Mouse (Mus musculus): ENCODE measurements at regions not wholly inside any gene's neighbourhood (a gene's known extent, or its start where the extent isn't known, plus 50 kb on each side); places are given as distances from the start of the nearest gene placed in this dataset.

- Histone ChIP-seq H3K4me1 (no peaks in the 10 kb centered on the region), H3K4me3 (no peak overlapping the region), H3K4me2 (replicated peaks) (no peak overlapping the region), H3K9me3 (no peaks in the 10 kb centered on the region), H3K9ac (no peak overlapping the region), H3K27ac (no peak overlapping the region), H3K36me3 (no peaks in the 10 kb centered on the region), H3K27me3 (replicated peaks) (no peaks in the 10 kb centered on the region)
- no peak for ATAC-seq (ENCODE audit: low FRiP score, low read depth)
- WGBS = 88% methylated on average over 3 of the region's 3 CpGs
Measured at GRCm38 (mm10) chr1:16007809-16008208, 85.3 kb downstream of the 4930444P10Rik start.

GRCm38 (mm10) chr1:16006888-16007287 lies 86.2 kb downstream of the 4930444P10Rik start:
- Histone ChIP-seq H3K36me3 (no peaks in the 10 kb centered on the region), H3K4me2 (replicated peaks) (no peak overlapping the region), H3K9me3 (no peaks in the 10 kb centered on the region), H3K27ac (no peak overlapping the region), H3K4me1 (no peaks in the 10 kb centered on the region), H3K9ac (no peak overlapping the region), H3K4me3 (no peak overlapping the region), H3K27me3 (replicated peaks) (no peaks in the 10 kb centered on the region)
- 79% methylated on average over 2 of the region's 2 CpGs for WGBS
- no peak for ATAC-seq (ENCODE audit: low FRiP score, low read depth)

- H3K27me3 ChIP-seq (replicated peaks) = no peaks in the 10 kb centered on the region
- no peak overlapping the region for H3K9ac ChIP-seq
- H3K36me3 ChIP-seq = no peaks in the 10 kb centered on the region
- no peaks in the 10 kb centered on the region for H3K9me3 ChIP-seq
- H3K4me2 ChIP-seq (replicated peaks) = no peak overlapping the region
- ATAC-seq (ENCODE audit: low FRiP score, low read depth) = no peak
- 80% methylated on average over 5 of the region's 5 CpGs for WGBS
- no peak overlapping the region for H3K4me3 ChIP-seq
- H3K4me1 ChIP-seq = no peaks in the 10 kb centered on the region
- H3K27ac ChIP-seq = no peak overlapping the region
Measured at GRCm38 (mm10) chr1:15997135-15997534, 96.0 kb downstream of the 4930444P10Rik start.

GRCm38 (mm10) chr1:15996341-15996740 lies 96.8 kb downstream of the 4930444P10Rik start:
- no peak for ATAC-seq (ENCODE audit: low FRiP score, low read depth)
- Histone ChIP-seq H3K36me3 (no peaks in the 10 kb centered on the region), H3K9ac (no peak overlapping the region), H3K4me2 (replicated peaks) (no peak overlapping the region), H3K4me1 (no peaks in the 10 kb centered on the region), H3K9me3 (no peaks in the 10 kb centered on the region), H3K27ac (no peak overlapping the region), H3K4me3 (no peak overlapping the region), H3K27me3 (replicated peaks) (no peaks in the 10 kb centered on the region)
- 69% methylated on average over 2 of the region's 2 CpGs for WGBS

- H3K36me3 ChIP-seq = no peaks in the 10 kb centered on the region
- no peaks in the 10 kb centered on the region for H3K27me3 ChIP-seq (replicated peaks)
- no peaks in the 10 kb centered on the region for H3K9me3 ChIP-seq
- H3K4me1 ChIP-seq = no peaks in the 10 kb centered on the region
- no peak overlapping the region for H3K27ac ChIP-seq
- no peak overlapping the region for H3K9ac ChIP-seq
- no peak overlapping the region for H3K4me3 ChIP-seq
- 49% methylated on average over 4 of the region's 4 CpGs for WGBS
- no peak overlapping the region for H3K4me2 ChIP-seq (replicated peaks)
- peak; percentile 61 for ATAC-seq (ENCODE audit: low FRiP score, low read depth)
Measured at GRCm38 (mm10) chr1:15993561-15994410, 99.3 kb downstream of the 4930444P10Rik start.

- H3K4me1 ChIP-seq = no peaks in the 10 kb centered on the region
Measured at GRCm38 (mm10) chr1:15990982-15991381, 102.1 kb downstream of the 4930444P10Rik start.

GRCm38 (mm10) chr1:15985579-15985978 lies 107.5 kb downstream of the 4930444P10Rik start:
- Histone ChIP-seq H3K27me3 (replicated peaks) (no peaks in the 10 kb centered on the region), H3K27ac (no peak overlapping the region), H3K9me3 (no peaks in the 10 kb centered on the region), H3K9ac (no peak overlapping the region), H3K36me3 (no peaks in the 10 kb centered on the region), H3K4me2 (replicated peaks) (no peak overlapping the region), H3K4me3 (no peak overlapping the region), H3K4me1 (no peaks in the 10 kb centered on the region)
- 87% methylated on average over 3 of the region's 3 CpGs for WGBS
- ATAC-seq (ENCODE audit: low FRiP score, low read depth) = no peak

More at GRCm38 (mm10) chr1:15990982-15991381, 102.1 kb downstream of the 4930444P10Rik start:
- ATAC-seq (ENCODE audit: low FRiP score, low read depth) = no peak
- no peak overlapping the region for H3K4me2 ChIP-seq (replicated peaks)
- WGBS = 73% methylated on average over 2 of the region's 2 CpGs
- no peaks in the 10 kb centered on the region for H3K36me3 ChIP-seq
- H3K4me3 ChIP-seq = no peak overlapping the region
- no peaks in the 10 kb centered on the region for H3K9me3 ChIP-seq
- H3K27me3 ChIP-seq (replicated peaks) = no peaks in the 10 kb centered on the region
- H3K9ac ChIP-seq = no peak overlapping the region
- no peak overlapping the region for H3K27ac ChIP-seq

GRCm38 (mm10) chr1:15979333-15979732 lies 113.8 kb downstream of the 4930444P10Rik start:
- Histone ChIP-seq H3K9me3 (no peaks in the 10 kb centered on the region), H3K4me1 (no peaks in the 10 kb centered on the region), H3K27ac (no peak overlapping the region), H3K27me3 (replicated peaks) (no peaks in the 10 kb centered on the region), H3K4me3 (no peak overlapping the region), H3K9ac (no peak overlapping the region), H3K36me3 (no peaks in the 10 kb centered on the region), H3K4me2 (replicated peaks) (no peak overlapping the region)
- ATAC-seq (ENCODE audit: low FRiP score, low read depth) = peak; percentile 29; the same call in 1 of the 2 replicates

GRCm38 (mm10) chr1:15959578-15959977 lies 133.5 kb downstream of the 4930444P10Rik start:
- WGBS = 89% methylated on average over 2 of the region's 2 CpGs
- no peak for ATAC-seq (ENCODE audit: low FRiP score, low read depth)
- Histone ChIP-seq H3K4me2 (replicated peaks) (no peak overlapping the region), H3K4me1 (no peaks in the 10 kb centered on the region), H3K27me3 (replicated peaks) (no peaks in the 10 kb centered on the region), H3K27ac (no peak overlapping the region), H3K9ac (no peak overlapping the region), H3K4me3 (no peak overlapping the region), H3K9me3 (no peaks in the 10 kb centered on the region), H3K36me3 (no peaks in the 10 kb centered on the region)

GRCm38 (mm10) chr1:15958661-15959060 lies 134.5 kb downstream of the 4930444P10Rik start:
- Histone ChIP-seq H3K27me3 (replicated peaks) (no peaks in the 10 kb centered on the region), H3K4me3 (no peak overlapping the region), H3K4me1 (no peaks in the 10 kb centered on the region), H3K9me3 (no peaks in the 10 kb centered on the region), H3K4me2 (replicated peaks) (no peak overlapping the region), H3K27ac (no peak overlapping the region), H3K9ac (no peak overlapping the region), H3K36me3 (no peaks in the 10 kb centered on the region)
- no peak for ATAC-seq (ENCODE audit: low FRiP score, low read depth)
- 61% methylated on average over 1 of the region's 1 CpGs for WGBS

- H3K27me3 ChIP-seq (replicated peaks) = no peaks in the 10 kb centered on the region
- ATAC-seq (ENCODE audit: low FRiP score, low read depth) = no peak
- H3K4me3 ChIP-seq = no peak overlapping the region
- no peak overlapping the region for H3K9ac ChIP-seq
- no peaks in the 10 kb centered on the region for H3K36me3 ChIP-seq
- H3K4me1 ChIP-seq = no peaks in the 10 kb centered on the region
- H3K9me3 ChIP-seq = no peaks in the 10 kb centered on the region
- no peak overlapping the region for H3K27ac ChIP-seq
- 61% methylated on average over 4 of the region's 4 CpGs for WGBS
- no peak overlapping the region for H3K4me2 ChIP-seq (replicated peaks)
Measured at GRCm38 (mm10) chr1:15943662-15944061, 149.5 kb downstream of the 4930444P10Rik start.

GRCm38 (mm10) chr1:15943041-15943440 lies 150.1 kb downstream of the 4930444P10Rik start:
- 44% methylated on average over 1 of the region's 1 CpGs for WGBS
- Histone ChIP-seq H3K36me3 (no peaks in the 10 kb centered on the region), H3K4me2 (replicated peaks) (no peak overlapping the region), H3K4me1 (no peaks in the 10 kb centered on the region), H3K4me3 (no peak overlapping the region), H3K9ac (no peak overlapping the region), H3K9me3 (no peaks in the 10 kb centered on the region), H3K27ac (no peak overlapping the region), H3K27me3 (replicated peaks) (no peaks in the 10 kb centered on the region)
- no peak for ATAC-seq (ENCODE audit: low FRiP score, low read depth)

Measured in neural tube, embryonic 12.5 days (tissue).